Mouse (Mus musculus): ENCODE data around the gene Gm6525. TPM values are rescaled to one million over a fixed set of nuclear protein-coding genes. Genes with fewer than 3 reads are reported as not detected.

Gene Gm6525
- not detected in 2 replicates for polyA plus RNA-seq (2012)

GRCm38 (mm10) chr3:84173581-84174154 is at the start of gene Gm6525:
Gene Gm6525, plus strand, starts transcription at chr3:84174104.
- TF ChIP-seq GATA1 (IDR thresholded peaks at IDR 0.05; ENCODE audit: low read length): no peak

DNA sequence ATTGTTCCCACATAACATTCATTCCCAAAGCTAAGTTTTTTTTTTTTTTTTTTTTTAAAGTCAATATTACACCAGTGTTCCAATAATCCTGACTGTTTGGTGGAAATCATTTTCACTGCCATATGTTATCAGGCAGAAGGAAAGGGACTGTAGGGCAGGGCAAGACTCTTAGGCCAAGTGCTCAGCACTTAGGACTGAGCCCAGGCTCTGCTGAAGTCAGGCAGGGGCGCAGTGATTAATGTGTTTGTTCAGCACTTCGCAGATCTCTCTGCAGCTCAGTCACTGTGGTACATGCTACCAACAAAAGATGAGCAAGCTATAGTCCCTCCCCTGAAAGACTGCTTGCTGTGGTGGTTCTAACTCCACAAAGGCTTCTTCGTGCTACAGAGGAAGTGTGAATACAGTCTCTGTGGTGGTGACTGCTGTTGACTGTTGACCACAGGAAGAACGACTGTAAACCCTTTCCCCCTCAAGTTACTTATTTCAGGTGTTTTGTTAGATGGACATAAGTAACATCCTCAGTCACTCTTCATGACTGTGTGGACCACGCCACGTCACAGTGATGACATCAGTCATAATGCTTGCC is 48.1 kb upstream of the Gm6525 start:
- no peak for TF ChIP-seq GATA1 (IDR thresholded peaks at IDR 0.05; ENCODE audit: low read length)

DNA sequence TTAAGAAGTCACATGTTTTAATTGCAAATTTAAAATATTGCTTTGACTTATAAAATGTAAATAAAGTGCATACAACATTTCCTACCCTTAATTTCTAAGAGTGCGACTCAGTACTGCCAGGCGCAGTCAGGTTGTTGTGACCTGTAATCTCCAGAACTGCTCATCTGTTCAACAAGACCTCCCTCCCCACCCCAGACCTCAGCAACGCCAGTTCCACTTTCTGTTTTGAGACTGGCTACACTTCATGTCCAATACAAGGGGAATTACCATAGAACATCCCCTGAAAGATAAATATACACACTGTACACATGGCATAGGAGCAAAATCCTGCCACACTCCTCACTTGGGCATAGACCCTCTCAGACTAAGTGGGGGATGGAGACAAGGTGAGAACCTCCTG is 47.2 kb upstream of the Gm6525 start:
- TF ChIP-seq GATA1 (IDR thresholded peaks at IDR 0.05; ENCODE audit: low read length): no peak

GRCm38 (mm10) chr3:84127431-84127830 is 46.5 kb upstream of the Gm6525 start:
- TF ChIP-seq GATA1 (IDR thresholded peaks at IDR 0.05; ENCODE audit: low read length): no peak

DNA sequence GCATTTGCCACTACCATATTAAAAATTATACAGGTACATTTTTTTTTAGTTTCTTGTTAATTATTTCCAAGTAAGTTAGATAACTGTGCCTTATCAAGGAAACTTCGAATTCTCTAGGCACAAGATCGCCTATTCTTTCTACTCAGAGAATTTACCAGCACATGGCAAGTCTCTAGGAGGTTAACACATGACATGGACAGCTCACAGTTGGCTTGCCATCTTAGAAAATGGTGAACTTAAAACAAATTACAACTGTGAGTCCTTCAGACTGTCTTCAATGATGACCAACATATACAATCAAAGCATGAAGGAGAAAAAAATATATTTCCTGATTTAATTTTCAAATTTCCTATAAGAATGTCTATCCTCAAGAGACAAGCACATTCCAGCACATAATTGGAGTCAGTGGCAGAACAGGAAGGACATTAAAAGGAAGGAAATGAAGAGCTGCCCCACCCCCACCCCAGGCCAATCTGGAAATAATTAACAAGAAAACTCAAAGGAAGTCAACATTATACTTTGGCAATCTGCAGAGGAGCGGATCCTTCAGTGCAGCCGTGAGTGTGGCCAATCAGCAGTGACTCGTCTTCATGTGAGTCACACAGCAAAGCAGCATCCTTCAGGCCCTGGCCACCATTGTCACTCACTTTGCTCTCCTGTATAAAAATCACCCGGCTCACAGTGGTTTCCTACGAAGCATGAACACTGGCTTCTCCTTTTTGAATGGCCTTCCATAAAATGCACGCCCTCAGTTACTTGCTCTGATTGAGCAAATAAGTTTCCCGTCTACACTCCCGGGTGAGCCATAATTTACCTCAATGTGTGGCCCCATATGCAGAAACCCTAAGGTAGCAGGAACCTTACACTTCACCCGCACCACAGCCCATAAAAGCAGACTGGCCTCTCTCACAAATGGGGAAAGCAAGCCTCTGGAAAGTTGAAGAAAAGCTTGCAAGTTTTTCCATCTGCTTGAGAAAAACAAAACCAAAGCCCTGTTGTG is 44.7 kb upstream of the Gm6525 start:
- TF ChIP-seq GATA1 (IDR thresholded peaks at IDR 0.05; ENCODE audit: low read length): no peak

DNA sequence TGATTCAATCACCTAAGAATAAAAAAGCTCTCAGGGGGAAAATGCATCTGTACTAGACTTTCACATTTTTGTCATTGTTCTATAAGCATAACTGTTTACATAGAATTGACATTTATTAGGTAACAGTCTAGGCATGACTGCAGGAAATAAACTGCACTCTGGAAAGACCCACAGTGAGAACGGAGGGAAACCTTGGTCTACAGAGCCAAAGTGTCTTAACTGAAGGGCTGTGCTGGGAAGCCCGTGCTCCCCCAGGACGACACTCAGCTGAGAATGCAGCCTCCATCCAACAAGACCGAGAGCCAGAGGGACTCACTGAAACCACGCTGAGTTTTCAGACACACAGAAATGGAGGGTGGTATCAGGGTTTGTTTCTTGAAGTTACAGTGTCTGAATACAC is 43.1 kb upstream of the Gm6525 start:
- no peak for TF ChIP-seq GATA1 (IDR thresholded peaks at IDR 0.05; ENCODE audit: low read length)

GRCm38 (mm10) chr3:84131369-84131768 is 42.5 kb upstream of the Gm6525 start:
- no peak for TF ChIP-seq GATA1 (IDR thresholded peaks at IDR 0.05; ENCODE audit: low read length)

GRCm38 (mm10) chr3:84135387-84135786 is 38.5 kb upstream of the Gm6525 start:
- no peak for TF ChIP-seq GATA1 (IDR thresholded peaks at IDR 0.05; ENCODE audit: low read length)

GRCm38 (mm10) chr3:84135933-84136332 is 38.0 kb upstream of the Gm6525 start:
- no peak for TF ChIP-seq GATA1 (IDR thresholded peaks at IDR 0.05; ENCODE audit: low read length)

DNA sequence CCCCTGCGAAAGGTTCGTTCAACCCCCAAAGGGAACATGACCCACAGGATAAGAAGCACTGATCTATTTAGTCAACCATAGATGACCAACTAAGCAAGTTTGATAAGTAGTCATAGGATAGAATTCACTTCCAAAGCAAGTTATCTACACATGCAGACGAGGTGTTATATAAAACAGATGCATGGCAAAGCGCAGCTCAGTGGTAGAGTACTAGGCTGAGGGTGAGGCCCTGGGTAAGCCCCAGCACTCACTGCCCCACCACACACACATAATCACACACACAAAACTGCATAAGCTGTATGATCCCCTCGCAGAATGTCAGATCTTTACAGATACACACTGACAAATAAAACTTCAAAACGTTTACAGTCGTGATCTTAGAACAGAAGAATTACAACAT is 37.4 kb upstream of the Gm6525 start:
- TF ChIP-seq GATA1 (IDR thresholded peaks at IDR 0.05; ENCODE audit: low read length): no peak

DNA sequence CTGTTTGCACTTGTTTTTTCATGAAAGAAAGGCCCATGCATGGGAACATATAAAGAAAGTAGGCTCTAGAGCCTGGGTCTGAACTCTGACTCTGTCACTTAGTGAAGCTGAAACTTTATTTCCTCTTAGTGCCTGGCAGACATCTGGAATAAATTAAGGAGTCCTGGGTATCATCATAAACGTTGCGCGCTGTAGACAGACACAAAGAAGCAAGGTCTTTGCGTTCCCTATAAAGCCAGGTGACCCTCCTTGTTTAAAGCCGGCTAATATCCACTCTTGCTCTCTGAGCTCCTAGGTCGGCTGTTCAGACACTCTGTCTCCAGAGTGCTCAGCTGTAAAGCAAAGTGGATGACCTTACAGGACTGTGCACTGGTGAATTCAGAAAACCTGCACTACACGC is 33.0 kb upstream of the Gm6525 start:
- TF ChIP-seq GATA1 (IDR thresholded peaks at IDR 0.05; ENCODE audit: low read length): no peak

DNA sequence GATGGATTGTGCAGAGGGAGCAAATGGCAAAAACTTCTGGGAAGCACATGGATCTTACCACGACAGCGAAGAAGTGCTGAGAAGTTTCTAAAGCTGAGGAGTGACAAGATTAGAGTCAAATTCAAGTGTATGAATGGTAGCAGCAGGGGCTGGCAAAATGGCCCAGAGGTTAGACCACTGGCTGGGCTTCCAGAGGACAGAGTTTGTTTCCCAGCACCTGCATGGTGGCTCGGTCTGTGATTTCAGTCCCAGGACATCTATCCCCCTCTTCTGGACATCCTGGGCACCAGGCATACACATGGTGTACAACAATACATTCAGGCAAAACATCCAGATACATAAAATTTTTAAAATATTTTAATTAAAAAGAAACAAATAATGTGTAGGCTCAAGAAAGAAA is 24.1 kb upstream of the Gm6525 start:
- TF ChIP-seq GATA1 (IDR thresholded peaks at IDR 0.05; ENCODE audit: low read length): no peak

DNA sequence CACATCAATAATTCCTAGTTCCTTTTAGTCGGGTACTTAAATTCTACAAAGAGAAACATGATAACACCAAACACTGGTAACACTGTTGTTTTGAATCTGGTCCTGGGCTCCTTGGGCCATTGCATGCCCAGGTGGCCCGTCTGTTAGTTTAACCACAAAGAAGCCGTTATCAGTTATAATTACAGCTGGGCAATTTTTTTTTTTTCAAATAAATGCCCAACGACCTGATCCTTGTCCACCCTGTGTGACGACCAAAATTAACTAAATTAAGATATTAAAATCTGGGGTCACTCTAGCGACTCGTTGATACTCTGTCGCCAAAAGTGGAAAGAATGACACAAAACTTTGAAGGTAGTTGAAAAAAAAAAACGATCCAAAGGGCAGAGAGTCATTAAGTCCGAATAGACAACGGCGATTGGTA is 19.2 kb upstream of the Gm6525 start:
- TF ChIP-seq GATA1 (IDR thresholded peaks at IDR 0.05; ENCODE audit: low read length): no peak

DNA sequence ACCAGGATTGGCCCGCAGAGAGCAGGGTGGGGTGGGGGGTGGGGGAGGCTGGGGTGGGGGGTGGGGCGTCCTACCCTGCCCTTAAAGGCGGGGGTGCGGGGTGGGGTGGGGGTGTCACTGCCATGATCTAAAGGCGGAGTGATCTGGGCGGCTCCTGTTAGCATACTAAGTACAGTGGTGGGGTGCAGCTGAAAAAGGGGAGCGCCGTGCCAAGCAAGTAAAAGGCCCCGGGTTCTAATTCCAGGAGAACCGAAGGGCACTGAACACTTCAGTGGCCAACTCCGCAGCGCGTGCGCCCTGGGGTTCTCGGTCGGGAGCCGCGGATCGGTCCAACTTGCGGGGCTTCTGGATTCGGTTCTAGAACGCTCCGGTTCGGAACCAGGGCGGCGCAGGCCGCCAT is 18.8 kb upstream of the Gm6525 start:
- no peak for TF ChIP-seq GATA1 (IDR thresholded peaks at IDR 0.05; ENCODE audit: low read length)

- TF ChIP-seq GATA1 (IDR thresholded peaks at IDR 0.05; ENCODE audit: low read length): no peak
These were observed 18.3 kb upstream of the Gm6525 start, which contains the start of gene Mnd1 for GRCm38 (mm10) chr3:84155558-84156006. Gene Mnd1, minus strand, starts transcription at chr3:84155786.

DNA sequence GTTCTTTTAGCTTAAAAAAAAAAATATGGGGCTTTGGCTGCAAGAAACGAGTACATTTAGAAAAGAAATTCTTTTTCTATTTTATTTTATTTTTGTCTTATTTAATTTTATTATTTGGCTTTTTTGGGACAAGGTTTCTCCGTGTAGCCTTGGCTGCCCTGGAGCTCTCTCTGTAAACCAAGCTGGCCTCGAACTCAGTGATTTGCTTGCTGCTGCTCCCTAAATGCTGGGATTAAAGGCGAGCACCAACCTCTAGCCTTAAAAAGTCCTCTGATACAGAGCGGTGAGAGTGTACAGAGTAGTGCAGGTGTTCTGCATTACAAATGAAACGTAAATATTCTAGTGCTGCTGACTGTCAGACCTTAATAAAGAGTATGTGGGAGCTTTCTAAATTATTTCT is 17.8 kb upstream of the Gm6525 start:
- no peak for TF ChIP-seq GATA1 (IDR thresholded peaks at IDR 0.05; ENCODE audit: low read length)
